Mouse (Mus musculus) B cell, adult 2 months (primary cell): ENCODE results near the gene Rem1.

Experiments used
- DNase-seq, 2 experiments: peaks; one replicate each; pipeline ENCODE4 v3.0.0; 2022

Rem1 gene

DNA sequence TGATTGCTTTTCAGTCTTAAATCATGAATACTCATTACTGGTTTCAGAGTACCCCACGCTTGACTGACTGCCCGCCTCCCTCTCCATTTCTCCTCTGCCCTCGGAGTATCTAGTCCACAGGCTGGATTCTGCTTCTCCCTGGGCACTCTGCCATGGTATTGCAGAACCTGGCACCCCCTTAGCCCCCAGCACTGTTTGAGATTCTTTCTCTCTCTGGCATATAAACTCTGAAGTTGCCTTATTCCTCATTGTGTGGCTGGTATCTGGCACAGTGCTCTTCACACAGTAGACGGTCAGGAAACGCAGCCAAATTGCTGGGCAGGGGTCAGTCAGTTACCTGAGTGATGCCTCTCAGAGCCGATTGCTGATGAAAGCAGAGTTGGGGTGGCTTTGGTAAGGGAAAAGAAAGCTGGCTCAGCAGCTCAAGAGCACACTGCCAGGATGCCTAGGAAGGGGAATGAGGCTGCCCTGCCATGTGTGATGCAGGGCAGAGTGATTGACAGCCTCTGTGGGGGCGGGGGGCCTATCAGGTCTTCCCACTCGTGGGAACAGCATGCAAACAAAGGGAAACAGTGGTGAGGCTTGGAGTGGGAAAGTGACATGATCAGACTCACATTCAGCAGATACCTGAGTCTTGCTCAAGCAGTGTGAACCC is 53.1 kb downstream of the Rem1 start:
- no peak for DNase-seq

DNA sequence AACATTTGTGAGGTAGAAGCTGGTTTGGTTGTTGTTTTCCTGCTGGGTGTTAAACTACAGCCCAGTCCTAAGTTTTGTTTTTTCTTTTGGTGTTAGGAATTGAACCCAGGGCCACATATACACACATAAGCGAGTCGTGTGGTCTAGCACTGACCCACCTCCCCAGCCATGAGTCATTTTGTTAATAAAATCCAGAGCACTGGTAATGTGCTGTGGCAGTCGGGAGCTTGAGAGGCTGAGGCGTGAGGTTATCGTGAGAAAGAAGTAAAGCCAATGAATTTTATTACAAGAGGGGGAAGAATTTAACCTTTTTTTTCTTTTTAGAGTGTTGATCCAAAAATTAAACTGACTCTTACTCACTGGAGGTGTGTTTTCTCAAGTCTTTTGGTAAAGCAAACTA is 56.3 kb downstream of the Rem1 start:
- DNase-seq: no peak
